In the genomic region with DNA sequence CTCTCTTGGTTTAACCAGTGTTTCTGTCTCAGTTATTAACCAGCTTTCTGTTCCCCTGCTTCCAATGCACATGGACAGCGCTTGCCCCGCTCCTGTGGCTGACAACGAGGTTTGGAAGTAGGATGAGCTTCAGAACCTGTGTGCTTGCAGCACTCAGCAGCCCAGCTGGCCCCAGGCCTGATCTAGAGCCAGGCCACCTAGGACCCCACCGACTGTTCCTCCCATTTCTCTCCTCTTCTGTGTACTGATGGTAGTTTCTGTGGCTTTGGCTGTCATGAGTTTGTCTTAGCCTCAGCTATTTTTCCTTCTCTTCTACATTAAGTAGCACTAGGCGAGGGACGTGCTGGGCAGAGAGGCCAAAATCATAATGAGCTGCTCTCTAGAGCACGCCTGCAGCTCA, we compare ENCODE assay signal across 9 mouse cellular contexts.
"Had no signal": no experiment of that assay in that cellular context is flagged by ENCODE, and none has a peak within 500 bp of the region (broad histone marks: within the 10 kb centered on the region; RNA-seq: fewer than 3 reads in every experiment).

No protein-coding gene starts in this region.

- H3K9ac ChIP-seq: limb, embryonic 15.5 days; liver, embryonic 13.5 days; liver, postnatal 0 days; lung, embryonic 15.5 days; midbrain, embryonic 13.5 days; stomach, embryonic 15.5 days had no signal

- H3K27me3 ChIP-seq: limb, embryonic 15.5 days; liver, embryonic 13.5 days; lung, embryonic 15.5 days; midbrain, embryonic 13.5 days; stomach, embryonic 15.5 days had no signal

- DNase-seq: kidney, postnatal 25 days; liver, embryonic 13.5 days; liver, postnatal 0 days; right cerebral cortex, postnatal 14 days; thymus, postnatal 14 days had no signal

- H3K4me1 ChIP-seq: limb, embryonic 15.5 days; liver, embryonic 13.5 days; lung, embryonic 15.5 days; midbrain, embryonic 13.5 days; stomach, embryonic 15.5 days had no signal

- H3K4me3 ChIP-seq: limb, embryonic 15.5 days; liver, embryonic 13.5 days; lung, embryonic 15.5 days; midbrain, embryonic 13.5 days; stomach, embryonic 15.5 days had no signal

- H3K4me2 ChIP-seq: limb, embryonic 15.5 days; liver, embryonic 13.5 days; lung, embryonic 15.5 days; midbrain, embryonic 13.5 days; stomach, embryonic 15.5 days had no signal

- H3K27ac ChIP-seq: limb, embryonic 15.5 days; liver, embryonic 13.5 days; lung, embryonic 15.5 days; midbrain, embryonic 13.5 days; stomach, embryonic 15.5 days had no signal

- ATAC-seq: liver, postnatal 0 days; midbrain, embryonic 13.5 days had no signal

- H3K9me3 ChIP-seq: limb, embryonic 15.5 days; liver, embryonic 13.5 days; lung, embryonic 15.5 days; midbrain, embryonic 13.5 days; stomach, embryonic 15.5 days had no signal
